Mouse (Mus musculus) right cerebral cortex, adult 2 months (tissue): ENCODE data around the gene Nrd1.

Experiments
- DNase-seq, 2 experiments: peaks; one replicate each; pipeline ENCODE4 v3.0.0; 2021 to 2022; ENCODE audit warnings: low spot score in 2 of 2

The Nrd1 gene

DNA sequence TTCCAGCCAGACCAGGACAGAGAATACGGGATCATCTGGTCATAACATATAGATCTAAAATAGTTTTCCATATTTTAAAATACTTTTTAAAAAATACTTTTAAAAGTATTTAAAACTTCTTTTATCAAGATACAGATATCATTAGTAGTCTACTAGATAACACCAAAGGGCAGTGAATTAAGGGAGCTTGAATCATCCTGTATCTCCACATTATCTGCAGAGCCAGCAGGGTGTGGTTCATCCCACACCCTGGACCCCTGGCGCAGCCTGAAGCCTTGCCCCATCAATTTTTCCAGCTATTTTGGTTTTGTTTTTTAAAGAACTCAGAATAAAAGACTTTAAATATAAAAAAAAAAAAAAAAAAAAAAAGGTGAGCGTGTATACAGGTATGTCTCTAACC, 98.4 kb downstream of the Nrd1 start:
- DNase-seq, result no peak

DNA sequence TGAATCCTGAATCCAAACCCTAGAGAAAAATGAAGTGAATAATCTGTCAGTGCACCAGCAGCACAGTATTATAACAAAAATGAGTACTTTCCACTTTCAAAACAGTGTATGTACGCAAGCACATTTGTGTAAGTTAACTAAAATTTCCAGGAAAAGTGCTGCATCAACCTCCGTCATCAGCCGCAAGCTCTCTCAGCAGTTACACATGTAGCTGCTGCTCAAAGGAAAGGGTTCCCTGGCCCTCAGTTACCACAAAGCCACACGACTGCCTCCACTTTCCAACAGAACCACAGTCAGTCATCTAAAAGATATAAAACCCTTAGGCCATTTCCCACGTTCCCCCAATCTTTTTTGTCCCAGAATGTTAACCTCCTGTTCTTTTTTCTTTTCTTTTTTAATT, 102.1 kb downstream of the Nrd1 start:
- DNase-seq, result no peak

DNA sequence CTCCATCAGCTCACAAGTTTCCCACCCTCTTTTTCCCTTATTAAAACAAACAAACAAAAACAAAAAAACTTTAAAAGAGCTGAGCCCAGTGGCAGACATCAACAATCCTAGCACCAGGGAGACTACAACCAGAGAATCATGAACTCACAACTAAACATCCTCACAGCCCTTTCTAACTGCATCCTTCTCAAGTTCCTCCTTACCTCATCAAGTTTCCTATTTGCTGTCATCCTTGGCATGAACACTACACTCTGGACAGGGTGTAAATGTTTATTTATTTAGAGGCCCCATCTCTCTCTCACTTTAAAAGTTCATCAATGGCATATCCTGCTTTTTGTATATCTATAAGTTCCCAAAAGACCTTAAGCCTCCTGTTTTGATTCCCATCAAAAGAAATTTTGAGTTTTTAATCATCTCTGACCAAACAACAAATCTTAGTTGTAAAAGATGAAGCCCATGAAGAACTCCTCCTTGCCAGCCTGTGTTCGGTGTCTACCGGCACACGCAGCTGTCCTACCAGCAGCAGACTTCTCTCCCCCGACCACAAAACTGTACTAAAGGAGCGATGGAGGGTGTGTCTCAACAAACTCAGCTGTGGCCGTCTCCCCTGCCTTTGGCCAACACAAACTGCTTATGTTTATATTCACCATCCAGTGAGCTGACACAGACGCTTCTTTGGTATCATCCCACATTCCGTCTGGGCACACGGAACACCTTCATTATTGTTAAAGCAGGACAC, 102.9 kb downstream of the Nrd1 start:
- no peak for DNase-seq

DNA sequence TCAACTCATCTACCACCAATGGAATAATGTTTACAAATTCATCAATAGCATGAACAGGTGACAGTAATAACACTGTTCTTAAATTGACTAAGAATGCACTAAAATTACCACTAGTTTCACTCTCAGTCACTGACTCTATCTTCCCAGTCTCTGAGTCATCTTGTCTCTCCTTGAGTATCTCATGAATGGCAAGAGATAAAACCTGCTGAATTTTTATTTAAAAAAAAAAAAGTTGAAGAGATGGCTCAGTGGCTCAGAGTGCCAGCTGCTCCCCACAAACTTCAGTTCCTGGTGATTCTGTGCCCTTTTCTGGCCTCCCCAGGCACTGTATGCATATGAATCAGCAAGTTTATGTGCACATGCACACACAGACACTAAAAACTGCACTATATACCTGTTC, 104.8 kb downstream of the Nrd1 start:
- no peak for DNase-seq

DNA sequence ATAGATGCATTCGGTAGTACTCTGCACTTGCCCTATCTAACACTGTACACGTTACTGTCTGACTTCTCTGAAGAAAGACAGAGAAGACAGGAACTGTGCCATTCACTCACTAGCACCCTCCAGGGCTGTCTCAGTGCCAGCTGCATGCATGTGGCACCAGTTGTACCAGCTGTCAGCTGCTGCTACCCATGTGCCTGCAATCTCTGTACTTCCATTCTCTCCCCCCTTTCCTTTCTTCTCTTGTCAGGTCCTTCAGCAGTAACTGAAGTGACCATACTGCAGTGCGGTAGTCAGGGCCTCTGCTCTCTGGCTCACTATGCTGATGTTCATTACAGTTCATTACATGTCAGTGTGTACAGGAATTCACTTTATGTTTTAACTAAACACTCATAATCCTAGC, 105.6 kb downstream of the Nrd1 start:
- DNase-seq, result no peak

DNA sequence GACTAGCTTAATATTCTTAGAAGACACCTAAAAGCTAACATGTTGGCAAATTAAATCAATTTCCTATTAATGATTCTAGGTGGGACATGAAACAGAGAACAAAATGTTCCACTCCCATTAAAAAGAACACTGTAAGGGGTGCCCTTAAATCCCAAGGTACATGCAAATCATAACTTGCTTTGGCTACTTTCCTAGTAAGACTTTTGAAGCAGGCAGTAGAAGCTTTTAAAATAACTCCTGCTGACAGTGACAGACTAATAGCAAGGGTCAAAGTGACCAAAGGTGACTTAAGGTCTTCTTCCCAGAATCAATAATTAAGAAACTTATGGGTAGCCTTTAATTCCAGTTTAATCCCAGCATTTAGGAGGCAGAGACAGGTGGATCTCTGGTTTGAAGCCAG, 106.1 kb downstream of the Nrd1 start:
- DNase-seq, result no peak

DNA sequence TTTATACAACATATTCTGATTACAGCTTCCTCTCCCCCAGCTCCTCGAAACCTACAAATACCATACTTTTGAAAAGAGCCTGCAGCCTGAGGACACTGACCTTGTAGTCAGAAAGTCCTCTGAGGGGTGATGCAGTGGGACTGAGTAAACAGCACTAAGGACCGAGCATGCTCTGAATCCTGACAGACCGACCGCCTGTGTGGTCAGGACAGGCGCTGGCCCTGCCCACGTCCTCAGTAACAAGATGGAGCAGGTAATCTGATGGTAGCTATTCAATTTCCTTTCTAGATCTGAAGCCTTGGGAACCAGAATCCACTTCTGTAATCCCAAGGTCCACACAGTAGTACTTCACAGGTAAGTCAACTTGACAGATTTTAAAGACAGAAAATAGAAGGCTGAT, 108.6 kb downstream of the Nrd1 start:
- no peak for DNase-seq

DNA sequence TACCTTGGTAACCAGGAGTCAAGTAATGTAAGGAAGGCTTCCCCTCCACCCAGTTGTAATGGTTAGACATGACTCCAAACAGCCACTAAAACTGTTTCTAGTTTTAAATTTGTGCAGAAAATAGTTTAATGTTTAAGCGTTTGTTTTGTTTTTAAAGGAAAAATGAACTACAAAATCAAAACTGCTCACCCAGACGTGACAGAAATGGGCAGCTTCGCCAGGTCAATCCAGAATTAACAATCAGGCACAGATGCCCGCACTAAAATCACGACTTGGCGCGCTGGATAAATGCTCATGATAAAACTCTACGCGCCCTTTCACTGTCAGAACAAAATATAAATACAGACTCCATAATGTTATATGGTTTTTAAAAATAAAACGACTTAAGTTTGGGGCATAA, 109.2 kb downstream of the Nrd1 start:
- DNase-seq, result no peak

DNA sequence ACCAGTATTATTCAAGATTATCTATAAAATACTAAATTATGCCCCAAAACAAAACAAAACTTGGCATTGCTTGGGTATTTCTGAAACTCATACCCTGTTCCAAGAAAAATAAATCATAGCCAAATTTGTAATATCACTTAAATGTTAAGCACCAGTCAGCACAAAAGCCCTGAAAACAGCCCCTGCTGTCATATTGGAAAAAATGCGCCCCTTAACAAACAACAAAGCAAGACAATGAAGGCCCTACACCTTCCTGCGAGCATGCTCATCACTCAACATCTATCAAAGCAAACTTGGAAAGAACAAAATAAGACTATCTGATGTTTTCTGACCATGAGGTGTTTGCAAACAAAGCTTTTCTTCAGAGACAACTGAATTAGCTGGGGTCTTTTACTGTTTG, 110.5 kb downstream of the Nrd1 start:
- DNase-seq, result no peak
